Mouse (Mus musculus) 416B (cell line): ENCODE data around the gene Fip1l1.

ENCODE experiments used
- DNase-seq: peaks from one replicate; pipeline ENCODE4 v3.0.0; 2011; ENCODE audit warnings: low read depth

The Fip1l1 gene

GRCm38 (mm10) chr5:74613491-74614151 is 78.4 kb downstream of the Fip1l1 start:
- DNase-seq = no peak

- no peak for DNase-seq
Observed at GRCm38 (mm10) chr5:74617816-74618572, 82.7 kb downstream of the Fip1l1 start.

DNA sequence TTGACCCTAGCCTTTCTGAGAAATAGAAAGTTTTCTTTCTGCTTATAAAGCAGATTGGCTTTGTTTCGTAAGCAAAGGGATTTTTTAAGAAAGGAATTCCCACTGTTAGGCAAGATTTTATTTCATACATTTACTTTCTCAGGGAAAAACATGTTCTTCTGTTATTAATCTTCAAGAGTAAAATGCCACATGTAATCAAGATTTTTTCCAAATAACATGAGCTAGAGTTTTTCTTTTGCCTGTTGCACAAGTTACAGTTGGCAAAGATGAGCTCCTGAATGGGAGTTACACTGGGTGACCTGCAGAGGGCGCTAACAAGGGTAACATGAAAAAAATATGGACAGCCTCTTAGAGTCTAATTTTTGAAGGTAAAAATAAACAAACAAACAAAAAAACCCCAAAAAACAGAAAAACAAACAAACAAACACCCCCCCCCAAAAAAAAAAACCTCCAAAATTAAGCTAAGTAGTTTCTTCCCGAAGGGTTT is 83.4 kb downstream of the Fip1l1 start:
- DNase-seq = peak; percentile 43

- no peak for DNase-seq
Observed at GRCm38 (mm10) chr5:74621691-74622470, 86.6 kb downstream of the Fip1l1 start.

DNA sequence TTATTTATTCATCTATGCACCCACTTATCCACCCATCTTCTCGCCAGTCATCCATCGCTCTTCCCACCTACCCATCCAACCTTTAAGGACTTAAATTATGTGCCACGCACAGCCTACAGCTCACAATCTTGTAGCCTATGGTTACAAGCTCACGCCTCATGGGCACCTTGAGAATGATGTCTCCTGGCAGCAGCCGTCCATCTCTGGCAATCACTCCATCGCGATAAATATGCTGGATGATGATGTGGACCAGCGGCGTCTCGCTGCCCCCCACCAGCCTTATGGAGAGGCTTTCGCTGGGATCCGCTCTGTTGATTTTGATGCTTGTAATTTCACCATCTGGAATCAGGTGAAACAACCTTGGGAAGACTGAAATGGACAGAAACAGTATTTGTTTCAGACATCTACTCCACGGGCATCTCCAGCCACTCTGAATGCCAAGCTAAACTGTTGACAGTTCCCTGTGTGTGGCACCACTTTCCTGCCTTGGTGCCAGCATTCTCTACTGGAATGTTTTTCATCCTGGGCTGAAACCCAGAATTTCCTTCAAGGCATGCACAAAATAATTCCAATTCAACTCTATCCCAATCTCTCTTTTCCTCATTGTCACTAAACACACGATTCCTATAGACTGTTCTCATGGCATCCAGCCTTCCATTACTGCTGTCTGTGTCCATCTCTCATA is 88.2 kb downstream of the Fip1l1 start:
- DNase-seq = no peak

- no peak for DNase-seq
Observed at GRCm38 (mm10) chr5:74624385-74624784, 89.1 kb downstream of the Fip1l1 start.

- no peak for DNase-seq
Observed at GRCm38 (mm10) chr5:74628001-74628400, 92.8 kb downstream of the Fip1l1 start.

DNA sequence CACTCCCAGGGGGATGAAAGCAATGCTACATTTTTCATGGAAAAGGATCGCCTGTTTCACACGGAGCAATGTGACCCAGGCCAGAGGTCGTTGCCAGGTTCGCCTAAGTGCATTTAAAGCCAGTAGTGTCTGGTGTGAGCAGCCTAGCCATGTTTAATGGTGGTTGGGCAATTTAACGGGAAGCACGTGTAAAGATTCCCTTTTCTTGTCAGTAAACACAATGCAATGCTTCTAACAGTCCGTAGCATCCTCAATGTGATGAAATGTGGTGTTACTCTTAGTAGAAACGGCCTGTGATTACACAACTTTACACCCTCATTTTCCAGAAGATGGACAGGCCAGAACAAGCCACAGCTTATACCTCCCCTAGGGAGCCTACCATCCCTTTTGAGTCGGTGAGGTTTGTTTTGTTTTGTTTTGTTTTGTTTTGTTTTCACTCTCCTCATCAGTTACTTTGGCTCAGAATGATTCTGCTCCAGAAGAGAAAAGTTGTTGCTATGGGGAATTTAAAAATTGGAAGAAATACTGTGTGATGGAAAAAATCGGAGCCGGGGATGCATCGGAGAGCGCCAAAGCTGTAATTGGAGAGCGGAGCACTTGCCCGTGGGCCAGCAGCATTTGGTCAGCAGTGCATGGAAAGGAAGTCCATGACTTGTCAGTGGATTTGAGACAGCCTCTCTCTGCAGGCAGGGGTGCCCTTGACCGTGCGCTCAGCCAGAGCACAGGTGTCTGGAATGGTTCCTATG is 97.3 kb downstream of the Fip1l1 start:
- DNase-seq = peak; percentile 40

- DNase-seq = no peak
Observed at GRCm38 (mm10) chr5:74633453-74633852, 98.2 kb downstream of the Fip1l1 start.

DNA sequence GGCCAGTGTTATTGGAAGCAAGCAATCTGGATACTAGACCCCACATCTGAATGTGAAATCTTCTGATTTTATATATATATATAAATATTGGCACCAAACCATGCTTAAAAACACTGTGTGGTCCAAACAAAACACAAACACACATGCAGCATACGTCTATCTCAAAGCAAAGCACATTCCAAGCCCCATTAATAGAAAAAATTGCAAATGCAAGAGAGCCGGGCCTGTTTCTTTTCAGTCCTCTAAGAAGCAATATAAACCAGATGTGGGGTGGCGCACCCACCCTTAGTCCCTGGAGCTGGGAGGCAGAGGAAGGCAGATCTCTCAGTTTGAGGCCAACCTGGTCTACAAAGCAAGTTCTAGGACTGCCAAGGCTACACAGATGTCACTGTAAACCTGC is 99.1 kb downstream of the Fip1l1 start:
- DNase-seq = no peak

GRCm38 (mm10) chr5:74639516-74639915 is 104.3 kb downstream of the Fip1l1 start:
- no peak for DNase-seq

- no peak for DNase-seq
Observed at GRCm38 (mm10) chr5:74640504-74640903, 105.3 kb downstream of the Fip1l1 start.

DNA sequence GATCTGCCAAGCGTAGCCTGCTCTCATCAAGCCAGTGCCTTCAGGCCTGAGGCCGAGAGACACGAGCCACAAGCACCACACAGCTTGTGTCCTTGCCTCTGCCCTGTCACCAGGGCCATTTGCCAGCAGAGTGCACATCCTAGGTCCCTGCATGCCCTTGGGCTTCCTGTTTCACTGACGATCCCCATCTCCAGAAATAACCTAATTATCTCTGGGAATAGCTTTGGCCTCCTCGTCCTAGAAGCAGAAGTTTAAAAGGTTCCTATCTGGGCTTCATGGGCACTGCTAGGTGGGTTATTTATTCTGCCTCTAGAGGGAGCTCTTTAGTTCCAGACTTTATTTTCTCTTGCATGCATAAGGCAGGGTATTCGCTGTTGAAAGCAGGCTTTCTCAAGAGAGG is 105.8 kb downstream of the Fip1l1 start:
- DNase-seq = peak; percentile 63

DNA sequence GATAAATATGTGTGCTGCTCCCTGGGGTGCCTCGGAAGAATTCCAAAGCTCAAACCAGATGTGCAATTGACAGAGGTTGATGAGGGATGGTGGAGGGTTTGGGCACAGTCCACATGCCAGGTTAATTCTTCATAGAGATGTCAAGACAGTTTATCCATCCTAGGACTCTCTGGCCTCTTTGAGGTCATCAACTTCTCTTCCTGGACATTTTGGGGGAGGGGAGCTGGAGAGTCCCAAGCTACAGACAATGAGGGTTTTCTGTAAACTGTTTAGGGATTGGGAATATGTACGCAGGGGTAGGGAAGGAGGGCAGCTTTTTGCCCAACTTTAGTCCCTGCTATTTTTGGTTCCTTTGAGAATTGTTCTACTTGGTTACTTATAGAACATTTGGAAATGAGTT is 107.0 kb downstream of the Fip1l1 start:
- DNase-seq = no peak

- DNase-seq = no peak
Observed at GRCm38 (mm10) chr5:74647584-74647984, 112.3 kb downstream of the Fip1l1 start.

- no peak for DNase-seq
Observed at GRCm38 (mm10) chr5:74648216-74648615, 113.0 kb downstream of the Fip1l1 start.
